Mouse (Mus musculus) gonadal fat pad, adult 2 months (tissue): Measurements from ENCODE around the gene Cgas. TPM values are rescaled to one million over a fixed set of nuclear protein-coding genes. Genes with fewer than 3 reads are reported as not detected.
A peak's percentile ranks its signal among the peaks of the same experiment; 100 is the strongest.
"Not testable (repeated sequence)": the region's sequence is repeated elsewhere in the genome, so short reads cannot be mapped to it uniquely, and the experiment has no call there.

Experiments used
- DNase-seq: peaks from one replicate; pipeline ENCODE4 v3.0.0-alpha.2; 2012; ENCODE audit warnings: low read depth
- polyA plus RNA-seq: library from polyadenylated mRNA; depleted of rRNA; stranded (reverse); fragments of >200 nt; gene quantifications from 2 replicates; pipeline ENCODE4 v1.2.3, GENCODE M21; 2012; rRNA removed

Gene Cgas
- 0.34 and 0.41 TPM in 2 replicates for polyA plus RNA-seq

DNA sequence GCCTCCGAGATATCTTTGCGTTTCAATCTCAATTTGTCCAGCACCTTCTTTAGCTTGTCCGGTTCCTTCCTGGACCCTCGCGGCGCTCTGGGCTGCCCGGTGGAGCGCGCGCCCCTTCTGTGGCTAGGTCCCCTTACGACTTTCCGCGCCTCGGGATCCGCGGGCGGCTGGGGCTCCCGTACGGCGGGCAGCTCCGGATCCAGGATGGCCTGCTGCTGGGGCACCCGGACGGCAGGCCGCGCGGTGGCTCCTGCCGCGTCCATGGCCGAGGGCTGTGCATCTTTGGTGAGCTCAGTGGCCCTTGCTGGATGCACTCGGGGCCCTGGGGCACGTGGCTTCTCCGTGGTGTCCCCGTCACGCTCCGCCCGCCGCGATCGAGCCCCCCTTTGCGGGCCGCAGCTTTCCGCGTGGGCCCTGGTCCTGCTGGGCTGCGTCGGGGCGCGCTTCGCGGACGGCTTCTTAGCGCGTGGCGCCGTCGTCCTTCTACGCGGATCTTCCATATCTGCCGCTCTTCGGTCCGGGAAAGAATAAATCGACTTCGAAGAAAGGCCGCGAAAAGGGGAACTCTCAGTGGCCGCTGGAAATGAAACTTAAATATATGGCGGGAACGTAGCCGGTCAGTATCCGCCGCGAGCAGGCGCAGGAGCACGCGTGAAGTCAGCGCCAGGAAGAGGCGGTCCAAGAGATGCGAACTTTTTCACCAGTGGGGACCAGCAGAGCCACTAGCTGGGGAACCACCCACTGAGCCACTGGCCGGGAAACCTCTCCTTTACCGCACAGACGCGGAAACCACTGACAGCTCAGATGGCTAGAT lies at the start of gene Cgas:
TSS of gene Cgas (minus strand) at position 659 of the 814 bp plus-strand sequence.
- no peak for DNase-seq

DNA sequence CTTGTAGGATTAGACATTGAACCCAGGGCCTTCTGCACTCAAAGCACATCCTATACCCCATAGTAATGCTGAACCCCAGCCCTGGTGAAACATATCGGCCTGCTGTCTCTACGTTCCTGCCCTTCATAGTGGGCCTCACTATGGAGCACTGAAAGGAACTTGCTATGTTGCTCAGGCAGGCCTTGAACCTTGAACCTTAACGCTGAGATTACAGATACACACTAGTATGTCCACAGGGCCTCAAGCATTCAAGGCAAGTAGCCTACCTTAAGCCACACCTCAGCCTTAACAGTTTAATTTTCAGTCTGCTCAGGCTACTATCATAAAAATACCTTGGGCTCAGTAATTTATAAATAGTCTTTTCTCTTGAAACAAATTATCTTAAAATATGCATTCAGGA lies 49.2 kb upstream of the Cgas start:
- no peak for DNase-seq

DNA sequence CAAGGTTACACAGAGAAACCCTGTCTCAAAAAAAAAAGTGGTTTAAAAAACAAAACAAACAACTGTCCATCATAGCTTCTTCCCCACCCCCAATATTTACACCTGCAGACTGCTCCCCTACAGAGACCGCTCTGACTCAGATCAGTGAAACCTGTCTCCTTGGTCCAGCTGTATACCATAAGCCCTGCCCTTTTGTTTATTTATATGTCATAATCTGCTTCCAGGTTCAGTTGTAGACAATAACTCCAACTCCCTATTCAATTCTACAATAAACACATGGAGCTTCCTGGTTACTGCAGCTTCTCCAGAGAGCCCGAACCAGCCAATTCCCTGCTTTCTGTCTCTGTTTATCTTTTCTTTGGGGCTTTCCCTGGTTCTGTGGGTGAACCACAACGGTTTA lies 48.1 kb upstream of the Cgas start:
- DNase-seq = no peak

DNA sequence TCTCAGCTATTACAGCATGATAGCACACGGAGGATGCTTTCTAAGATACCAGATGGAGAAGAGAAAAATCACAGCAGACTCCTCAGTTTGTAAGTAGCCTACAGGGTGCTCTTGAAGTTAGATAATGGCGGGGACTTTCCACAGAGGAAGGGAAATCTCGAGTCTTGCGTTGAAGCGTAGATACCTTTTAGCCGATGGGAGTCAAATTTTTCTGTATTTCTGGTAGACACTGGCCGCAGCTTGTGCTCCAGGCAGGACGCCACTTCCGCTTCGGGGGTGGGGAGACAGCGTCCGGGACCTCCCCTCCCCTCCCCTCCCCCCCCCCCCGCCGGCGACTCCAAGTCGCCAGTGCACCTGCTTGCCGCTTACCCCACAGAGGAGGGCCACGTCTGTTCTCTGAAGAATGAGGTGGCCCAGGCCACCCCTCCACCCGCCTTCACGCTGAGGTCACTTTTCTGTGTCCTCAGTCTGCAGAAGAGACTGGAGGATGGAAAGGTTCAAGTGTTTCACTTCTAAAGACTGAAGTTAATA lies 45.9 kb upstream of the Cgas start, which contains the start of gene Eef1a1:
TSS of gene Eef1a1 (minus strand) at position 262 of the 531 bp plus-strand sequence.
- no peak for DNase-seq

DNA sequence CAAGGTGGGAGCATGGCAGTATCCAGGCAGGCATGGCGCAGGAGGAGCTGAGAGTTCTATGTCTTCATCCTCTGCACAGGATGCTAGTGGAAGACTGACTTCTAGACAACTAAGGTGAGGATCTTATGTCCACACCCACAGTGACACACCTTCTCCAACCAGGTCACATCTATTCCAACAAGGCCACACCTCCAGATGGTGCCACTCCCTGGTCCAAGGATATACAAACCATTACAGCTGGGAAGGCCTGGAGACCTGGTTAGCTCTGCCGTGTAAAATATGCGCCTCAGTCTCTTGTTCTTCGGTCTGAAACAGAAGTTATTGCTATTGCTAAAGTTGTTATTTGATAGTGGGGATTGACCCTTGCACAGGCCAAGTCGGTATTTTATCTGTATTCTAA lies 45.0 kb upstream of the Cgas start:
- DNase-seq = not testable (repeated sequence)

DNA sequence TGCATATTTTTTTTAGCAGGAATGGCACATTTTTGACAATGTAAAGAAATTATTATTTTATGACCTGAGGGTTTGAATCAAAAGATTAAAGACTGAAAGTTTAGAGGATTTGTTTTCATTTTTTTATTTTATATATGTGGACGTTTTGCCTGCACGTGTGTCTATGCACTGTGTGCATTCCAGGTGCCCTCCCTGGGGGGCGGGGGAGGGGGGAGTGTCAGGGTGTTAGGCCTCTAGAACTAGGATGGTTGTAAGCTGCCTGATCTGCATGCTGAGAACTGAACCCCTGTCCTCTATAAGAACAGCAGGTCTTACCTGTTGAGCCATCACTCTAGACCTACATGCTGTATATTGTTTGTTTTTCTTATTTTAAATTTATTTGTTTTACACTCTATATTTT lies 41.6 kb upstream of the Cgas start:
- no peak for DNase-seq

DNA sequence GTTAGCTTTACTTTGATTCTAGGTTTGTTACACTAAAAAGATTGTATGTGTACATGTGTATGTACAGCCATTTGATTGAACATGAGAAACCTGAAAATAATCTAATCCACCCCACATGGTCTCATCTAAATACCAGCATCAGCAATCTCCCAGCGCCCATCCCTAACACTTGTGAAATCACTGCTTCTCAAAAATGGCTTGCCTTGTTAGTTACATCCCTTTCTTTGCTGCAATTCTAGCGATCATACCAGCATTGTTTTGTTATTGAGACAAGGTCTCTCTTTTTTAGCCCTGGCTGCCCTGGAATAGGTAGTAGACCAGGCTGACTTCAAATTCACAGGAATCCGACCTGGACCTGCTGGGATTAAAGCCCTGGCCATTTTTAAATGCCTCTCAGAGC lies 39.3 kb upstream of the Cgas start:
- no peak for DNase-seq

DNA sequence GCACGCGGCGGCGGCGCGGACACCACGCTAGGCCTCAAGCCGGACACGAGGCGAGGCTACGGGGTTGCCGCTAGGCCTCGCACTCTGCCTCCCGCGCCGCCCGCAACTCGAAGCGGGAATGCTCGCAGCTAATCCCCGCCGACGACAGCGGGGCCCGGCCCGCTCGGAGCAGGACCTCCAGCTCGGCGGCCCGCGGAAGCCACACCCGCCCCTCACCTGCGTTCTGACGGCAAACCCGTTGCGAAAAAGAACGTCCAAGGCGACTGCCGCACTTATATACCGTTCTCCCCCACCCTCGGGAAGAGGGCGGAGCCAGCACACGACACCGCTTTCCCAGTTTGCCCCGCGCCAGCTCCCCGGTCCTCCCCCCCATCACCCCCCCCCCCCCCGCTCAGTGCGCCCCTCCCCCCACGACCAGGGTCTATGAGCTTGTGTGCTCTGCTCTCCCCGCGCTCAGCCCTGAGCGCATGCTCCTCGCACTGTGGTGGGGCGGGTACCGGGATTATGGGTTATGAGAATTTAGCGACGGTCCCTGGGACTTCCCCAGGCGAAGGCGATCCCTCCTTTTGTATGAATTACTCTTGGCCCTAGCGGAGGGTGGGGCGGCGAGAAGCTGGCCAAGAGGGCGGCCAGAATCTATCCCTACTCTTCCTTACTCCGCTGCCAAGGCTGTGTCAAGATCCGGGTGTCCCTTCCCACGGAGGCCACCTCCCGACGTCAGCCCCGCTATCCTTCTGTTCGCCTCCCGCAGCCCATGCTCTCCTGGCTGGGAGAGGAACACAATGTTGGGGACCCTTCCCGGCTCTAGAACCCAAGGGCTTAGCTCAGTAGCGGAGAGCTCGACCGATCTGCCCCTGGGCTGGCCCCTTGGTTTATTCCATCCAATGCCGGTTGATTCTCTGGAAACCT lies 38.6 kb upstream of the Cgas start:
- DNase-seq = peak; percentile 79

DNA sequence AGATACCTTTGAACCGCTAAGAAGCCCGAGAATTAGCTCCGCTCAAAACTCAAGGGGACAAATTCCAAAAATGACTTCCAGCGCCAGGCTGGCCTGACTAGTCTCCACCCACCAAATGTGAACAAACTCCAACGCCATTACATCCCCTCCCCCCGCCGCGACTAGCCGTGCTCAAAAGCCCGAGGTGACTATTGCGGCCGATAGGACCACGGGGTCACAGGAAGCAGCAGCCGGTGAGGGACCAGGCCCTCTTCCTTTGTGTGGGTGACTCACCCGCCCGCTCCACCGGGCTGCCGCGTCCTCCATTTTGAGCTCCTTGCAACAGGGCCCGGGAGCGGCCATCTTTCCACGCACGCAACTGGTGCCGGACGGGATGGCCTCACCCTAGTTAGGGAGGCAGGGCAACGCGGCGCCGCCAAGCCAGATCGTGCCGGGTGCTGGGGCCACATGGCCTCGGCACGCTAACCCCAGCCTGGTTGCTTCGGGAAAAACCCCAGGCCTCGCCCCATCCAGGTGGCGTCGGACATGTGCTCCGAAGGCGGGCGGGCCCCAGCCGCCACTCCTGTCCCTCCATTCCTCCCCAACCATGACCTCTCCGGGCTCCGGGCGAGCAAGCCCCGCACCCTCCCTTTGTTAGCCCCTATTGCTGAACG lies 37.8 kb upstream of the Cgas start:
- no peak for DNase-seq

DNA sequence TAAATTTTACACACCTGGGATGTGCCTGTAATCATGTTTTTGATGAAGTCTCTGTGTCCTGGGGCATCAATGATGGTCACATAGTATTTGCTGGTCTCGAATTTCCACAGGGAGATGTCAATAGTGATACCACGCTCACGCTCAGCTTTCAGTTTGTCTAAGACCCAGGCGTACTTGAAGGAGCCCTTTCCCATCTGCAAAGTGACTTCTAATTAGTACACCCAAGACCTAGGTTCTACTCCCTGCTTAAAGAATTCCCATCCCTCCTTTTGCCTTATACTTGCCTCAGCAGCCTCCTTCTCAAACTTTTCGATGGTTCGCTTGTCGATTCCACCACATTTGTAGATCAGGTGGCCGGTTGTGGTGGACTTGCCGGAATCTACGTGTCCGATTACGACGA lies 37.2 kb upstream of the Cgas start:
- DNase-seq = not testable (repeated sequence)

DNA sequence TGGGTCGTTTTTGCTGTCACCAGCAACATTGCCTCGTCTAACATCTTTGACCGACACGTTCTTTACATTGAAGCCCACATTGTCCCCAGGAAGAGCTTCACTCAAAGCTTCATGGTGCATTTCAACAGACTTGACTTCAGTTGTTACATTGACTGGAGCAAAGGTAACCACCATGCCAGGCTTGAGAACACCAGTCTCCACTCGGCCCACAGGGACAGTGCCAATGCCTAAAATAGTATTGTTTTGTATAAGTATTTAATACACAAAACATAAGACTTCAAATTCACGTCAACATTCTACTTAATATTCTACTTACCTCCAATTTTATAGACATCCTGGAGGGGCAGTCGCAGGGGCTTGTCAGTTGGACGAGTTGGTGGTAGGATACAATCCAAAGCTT lies 36.3 kb upstream of the Cgas start:
- not testable (repeated sequence) for DNase-seq

DNA sequence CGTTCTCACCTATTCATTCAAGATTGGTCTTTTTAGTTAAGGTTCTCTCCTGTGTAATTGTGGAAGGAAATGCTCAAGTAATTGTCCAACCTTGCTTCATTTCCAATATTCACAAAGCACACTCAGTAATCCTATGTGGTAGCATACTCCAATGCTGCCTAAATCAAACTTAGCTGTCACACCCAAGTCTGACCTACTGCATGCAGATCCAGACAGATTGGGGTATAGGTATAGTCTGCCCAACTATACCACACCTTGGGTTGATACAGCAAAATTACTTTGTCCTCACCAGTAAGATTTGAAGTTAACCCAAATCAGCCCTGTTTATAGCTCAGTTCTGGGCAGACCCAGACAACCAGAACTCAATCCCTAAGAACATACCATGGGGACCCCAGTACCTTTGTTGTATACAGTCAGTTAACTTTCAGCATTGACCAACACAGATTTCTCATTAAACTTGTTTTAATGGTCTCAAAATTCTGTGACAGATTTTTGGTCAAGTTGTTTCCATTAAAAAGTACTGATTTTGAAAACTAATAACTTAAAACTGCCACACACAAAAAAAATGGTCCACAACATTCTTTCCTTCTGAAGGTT lies 35.1 kb upstream of the Cgas start:
- not testable (repeated sequence) for DNase-seq

DNA sequence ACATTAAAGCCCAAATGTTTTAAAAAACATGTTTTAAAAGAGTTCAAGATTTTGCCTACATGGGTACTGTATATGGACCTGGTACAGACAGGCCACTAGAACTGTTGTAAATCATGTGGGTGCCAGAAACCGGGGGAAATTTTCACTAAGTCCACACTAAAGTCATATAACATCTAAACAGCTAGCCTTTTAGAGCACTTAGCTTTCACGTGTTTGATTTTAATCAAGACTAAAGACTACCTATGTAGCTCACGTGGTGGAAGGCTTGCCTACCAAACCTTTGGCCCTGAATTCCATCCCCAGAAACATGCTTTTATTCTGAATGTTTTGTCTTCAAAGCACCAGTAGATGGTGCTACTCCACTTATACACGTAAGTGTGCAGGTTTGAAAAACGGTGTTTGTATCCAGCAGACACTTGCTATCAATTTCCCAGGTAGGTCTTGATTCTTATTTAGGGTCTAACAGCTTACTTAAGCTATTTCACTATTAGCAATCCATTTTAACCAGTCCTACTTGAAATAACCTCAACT lies 34.0 kb upstream of the Cgas start:
- DNase-seq = no peak

DNA sequence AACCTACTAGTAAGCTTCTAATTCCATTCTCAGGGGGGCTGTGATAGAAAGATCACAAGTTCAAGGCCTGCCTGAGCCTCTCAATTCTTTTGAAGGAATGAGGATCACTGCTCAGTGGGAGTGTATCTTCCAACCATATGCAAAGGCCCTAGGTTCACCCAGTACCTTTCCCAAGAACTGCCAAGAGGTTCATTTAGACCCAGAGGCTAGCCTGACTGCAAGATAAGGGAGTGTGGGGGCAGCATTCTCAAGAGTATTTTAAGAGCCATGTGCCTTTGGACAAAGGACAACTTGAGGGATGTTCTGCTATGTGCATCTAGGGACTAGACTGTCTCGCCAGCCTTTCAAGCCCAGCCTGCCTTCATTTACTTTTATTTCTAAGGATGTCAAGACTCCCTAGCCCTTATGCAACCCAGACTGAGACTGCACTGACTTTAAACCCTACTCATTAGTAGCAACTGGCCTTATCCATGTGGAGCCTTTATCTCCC lies 33.5 kb upstream of the Cgas start:
- no peak for DNase-seq

DNA sequence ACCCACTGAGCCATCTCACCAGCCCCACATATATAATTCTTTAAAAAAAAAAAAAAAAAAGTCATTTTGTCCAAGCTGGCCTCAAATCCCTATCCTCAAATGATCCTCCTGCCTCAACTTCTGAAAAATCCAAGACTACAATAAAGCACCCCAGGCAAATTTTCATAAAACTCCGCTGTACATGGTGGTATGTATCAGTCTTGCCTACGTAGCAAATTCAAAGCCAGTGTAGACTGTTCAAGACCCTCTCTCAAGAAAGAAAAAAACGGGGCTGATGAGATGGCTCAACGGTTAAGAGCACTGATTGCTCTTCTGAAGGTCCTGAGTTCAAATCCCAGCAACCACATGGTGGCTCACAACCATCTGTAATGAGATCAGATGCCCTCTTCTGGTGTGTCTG lies 32.8 kb upstream of the Cgas start:
- no peak for DNase-seq

DNA sequence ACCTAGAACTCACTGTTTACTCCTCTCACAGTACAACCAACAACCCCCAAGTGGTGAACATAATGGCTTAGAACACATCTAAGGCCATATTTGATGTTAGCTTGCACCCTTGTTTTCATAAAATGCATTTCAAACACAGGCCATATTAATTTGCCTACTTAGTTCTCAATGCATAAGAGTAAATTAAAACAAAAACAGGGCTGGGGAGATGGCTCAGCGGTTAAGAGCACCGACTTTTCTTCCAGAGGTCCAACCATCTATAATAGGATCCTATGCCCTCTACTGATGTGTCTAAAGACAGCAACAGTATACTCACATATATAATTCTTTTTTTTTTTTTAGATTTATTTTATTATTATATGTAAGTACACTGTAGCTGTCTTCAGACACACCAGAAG lies 32.3 kb upstream of the Cgas start:
- no peak for DNase-seq

DNA sequence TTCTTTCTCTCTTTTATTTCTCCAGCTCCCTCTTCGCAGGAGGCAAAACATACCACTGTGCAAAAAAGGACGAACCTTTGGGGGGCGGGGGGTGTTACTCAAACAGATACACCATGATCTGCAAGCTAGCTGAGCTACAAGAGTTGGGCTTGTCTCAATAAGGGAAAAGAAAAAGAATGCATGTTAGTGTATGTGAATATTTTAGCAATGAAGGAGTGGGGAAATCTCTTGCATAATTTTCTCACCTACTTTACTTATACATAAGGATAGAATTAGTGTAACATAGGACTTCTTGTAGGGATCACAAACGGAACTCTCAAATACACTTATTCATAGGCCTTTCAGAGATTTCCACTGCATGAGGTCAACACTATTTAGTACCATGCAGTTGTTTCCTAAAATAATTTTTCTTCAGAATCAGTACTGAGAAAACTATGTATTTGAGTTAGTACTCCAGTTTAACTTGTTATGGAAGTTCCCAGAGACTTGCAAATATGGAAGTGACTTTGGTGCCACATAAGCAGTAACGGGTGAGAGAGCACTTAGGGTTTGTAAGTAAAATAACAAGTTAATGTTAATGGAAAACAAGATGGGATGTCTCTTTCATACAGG lies 31.8 kb upstream of the Cgas start:
- DNase-seq = no peak

DNA sequence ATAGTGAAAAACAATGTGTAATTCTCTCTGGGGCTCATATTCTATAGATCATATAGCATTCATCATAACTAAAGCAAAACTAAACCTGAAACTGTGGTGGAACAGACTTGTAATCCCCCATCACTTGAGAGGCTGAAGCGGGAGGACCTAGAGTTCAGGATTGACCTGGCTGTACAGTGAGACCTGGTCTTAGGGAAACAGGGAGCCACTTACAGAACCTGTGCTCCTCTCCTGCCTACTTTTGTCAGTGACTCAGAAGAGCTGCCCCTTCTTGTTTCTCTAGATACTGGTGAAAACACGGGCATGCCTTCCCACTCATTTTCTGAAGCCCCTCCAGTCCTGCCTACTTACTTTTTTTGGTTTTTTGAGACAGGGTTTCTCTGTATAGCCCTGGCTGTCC lies 31.2 kb upstream of the Cgas start:
- no peak for DNase-seq

DNA sequence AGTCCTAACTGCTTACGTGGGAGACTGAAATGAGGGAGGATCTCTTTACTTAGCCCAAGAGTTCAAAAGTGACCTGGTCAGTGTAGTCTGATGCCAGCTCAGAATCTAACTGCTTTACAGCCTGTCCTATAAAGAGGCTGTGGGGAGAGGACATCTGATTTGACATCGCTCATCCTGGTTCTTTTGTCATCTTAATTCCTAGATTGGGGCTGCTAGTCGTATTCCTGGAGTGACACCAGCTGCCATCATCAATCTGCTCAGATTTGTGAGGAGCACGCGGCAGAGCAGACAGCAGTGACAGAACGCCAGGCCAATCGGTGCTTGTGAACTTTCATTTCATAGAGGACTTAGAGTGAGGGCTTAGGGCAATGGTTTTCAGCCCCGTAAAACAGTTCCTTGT lies 30.6 kb upstream of the Cgas start:
- no peak for DNase-seq

DNA sequence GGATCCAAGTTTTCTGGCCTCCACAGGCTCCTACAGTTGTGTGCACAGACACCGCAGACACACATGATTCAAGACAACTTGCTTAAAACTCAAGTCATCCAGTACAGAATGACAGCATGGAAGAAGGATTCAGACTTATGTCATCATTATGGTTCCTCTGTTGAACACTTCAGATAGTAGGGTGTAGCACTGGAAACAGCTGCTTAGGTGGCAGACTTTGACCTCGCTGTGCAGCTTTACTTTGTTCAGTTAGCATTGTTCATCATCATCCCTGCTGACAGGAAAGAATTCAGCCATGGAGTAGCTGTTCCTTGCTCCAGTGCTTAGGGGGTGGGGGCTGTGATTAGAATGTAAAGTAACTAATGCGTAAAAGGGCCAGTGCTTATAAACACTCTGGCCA lies 22.7 kb upstream of the Cgas start:
- DNase-seq = no peak

DNA sequence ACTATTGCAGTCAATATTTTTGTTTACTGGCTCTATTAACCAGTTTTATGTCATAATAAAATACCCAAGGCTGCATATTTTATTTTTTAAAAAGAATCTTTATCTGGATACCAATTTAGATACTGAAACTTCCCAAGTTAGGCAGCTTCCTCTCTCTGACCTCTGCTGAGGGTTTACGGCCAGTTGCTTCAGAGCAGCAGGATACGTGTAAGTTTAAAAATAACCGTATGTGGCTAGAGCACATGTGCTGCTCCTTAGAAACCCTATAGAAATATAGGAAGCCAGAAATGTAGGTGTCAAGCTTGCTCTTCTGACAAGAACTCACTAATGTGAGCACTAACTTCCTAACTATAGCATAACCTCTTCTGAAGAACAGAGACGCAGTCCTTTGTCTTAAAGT lies 20.3 kb upstream of the Cgas start:
- no peak for DNase-seq
